Mouse (Mus musculus) liver (tissue): ENCODE results near the gene Bet1.

Experiments used
- DNase-seq: peaks from one replicate; pipeline ENCODE4 v3.0.0-alpha.2; 2020; ENCODE audit warnings: mixed read lengths

Bet1 gene

GRCm38 (mm10) chr6:4086663-4087454 lies at the start of gene Bet1:
Gene Bet1 (minus strand): TSS chr6:4086972.
- peak; percentile 88 for DNase-seq

GRCm38 (mm10) chr6:4132239-4132638 lies 45.5 kb upstream of the Bet1 start:
- no peak for DNase-seq

DNA sequence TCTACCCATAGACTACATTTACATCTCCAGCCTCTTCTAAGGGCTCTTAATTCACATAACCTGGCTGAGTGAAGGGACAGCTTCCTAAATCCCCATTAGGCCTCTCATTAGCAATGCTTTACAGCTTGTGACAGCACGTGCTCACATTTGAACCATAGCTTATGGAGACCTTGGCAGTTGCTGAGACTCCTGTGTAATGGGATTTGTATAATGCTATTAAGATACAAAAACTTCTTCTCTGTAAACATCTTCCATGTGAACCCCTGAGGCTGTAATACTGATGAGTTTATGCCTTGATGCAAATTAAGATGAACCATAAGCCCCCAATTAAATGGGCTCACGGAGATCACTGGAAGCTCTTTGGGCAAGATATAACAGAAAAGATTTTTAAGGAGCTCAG lies 44.4 kb upstream of the Bet1 start:
- no peak for DNase-seq

DNA sequence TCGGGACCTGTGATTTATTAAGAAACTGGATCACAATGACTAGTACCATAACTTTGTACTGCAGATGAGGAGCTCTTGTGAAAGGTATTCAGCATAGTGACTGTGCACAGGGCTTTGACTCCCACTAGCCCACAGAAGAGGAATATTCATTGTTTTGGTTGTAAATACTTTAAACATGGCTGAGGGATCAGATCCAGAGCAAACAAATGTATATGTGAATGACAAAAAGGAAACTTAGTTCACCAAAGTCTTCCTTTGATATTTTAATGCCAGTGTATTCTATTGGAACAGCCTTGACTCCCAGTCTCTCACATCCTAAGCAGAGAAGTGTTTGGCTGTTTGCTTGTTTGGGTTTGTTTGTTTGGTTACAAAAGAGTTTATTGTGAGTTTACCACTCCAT lies 31.8 kb upstream of the Bet1 start:
- DNase-seq, result no peak

DNA sequence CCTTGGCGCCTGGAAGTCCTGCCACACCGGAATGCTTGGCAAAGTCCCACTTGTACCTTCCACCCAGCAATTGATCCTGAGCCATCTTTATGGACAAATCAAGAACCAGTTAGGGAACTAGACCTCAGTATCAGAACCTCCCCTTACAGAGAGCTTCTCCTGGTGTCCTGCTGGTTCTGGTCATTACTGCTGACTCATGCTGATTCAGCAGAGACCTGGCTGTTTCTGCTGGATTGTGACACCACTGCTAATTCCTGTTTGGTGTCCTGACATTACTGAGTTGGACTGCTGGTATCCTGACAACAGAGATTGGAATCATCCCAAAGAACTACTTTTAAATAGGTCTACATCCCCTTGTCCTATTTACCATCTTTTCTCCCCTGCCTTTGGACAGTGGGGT lies 3.7 kb upstream of the Bet1 start:
- DNase-seq, result peak; percentile 7

DNA sequence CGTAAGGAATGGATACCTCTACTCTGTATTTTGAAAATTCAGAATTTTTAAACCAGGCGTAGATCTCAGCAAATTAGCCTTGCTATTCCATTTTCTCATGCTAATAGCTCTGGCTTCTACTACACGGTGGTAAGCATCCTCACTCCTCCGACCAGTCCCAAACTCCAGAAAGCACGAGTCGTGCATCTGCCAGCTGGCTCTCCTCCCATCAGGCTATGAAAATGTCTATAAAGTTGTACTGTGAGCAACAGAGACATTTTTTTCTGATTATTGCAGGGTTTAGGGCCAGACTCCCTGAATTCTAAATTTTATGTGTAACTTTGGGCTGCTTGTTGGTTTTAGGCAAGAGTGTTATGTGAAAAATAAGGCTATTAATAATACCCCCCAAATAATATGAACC lies 14.5 kb downstream of the Bet1 start:
- no peak for DNase-seq

DNA sequence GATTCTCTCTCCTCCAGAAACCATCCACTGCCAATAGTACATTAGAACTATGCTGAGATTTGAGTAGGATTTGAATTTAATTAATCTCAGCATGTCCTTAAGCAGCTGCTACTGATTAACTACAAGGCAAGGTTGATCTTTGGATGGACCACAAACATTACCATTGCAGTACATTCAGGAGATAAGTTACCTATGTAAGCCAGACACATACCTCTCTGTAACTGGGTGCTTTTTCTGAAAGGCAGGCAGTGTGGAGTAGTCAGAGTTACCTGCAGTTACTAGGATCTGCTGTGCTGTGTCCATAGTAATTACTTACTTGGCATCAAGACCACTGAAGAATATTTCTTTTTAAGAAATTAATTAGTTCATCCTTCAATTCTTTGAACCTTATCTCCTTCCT lies 17.1 kb downstream of the Bet1 start:
- no peak for DNase-seq

GRCm38 (mm10) chr6:4054387-4054786 lies 32.4 kb downstream of the Bet1 start:
- DNase-seq, result no peak

GRCm38 (mm10) chr6:4052843-4053242 lies 33.9 kb downstream of the Bet1 start:
- DNase-seq, result no peak

GRCm38 (mm10) chr6:4047200-4047599 lies 39.6 kb downstream of the Bet1 start:
- DNase-seq, result no peak

GRCm38 (mm10) chr6:4041821-4042220 lies 45.0 kb downstream of the Bet1 start:
- no peak for DNase-seq

DNA sequence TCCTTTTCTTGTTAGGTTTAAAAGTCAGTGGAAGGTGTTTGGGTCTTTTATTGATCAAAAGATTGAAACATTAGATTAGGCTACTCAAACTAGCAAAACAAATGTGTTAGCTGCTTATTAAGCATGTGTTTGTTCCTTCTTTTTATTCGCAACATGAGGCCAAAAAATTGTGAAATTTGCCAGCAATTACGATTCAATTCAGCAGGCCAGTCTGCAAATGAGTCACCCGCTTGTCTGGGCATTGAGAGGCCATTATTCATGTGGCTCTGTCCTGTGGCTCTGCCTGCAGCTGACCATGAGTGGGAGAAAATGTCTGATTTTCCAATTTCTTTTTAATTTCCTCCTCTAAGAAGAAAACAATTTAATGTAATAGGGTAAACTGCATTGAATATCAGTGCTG lies 55.8 kb downstream of the Bet1 start:
- no peak for DNase-seq
